Mouse (Mus musculus) myocyte (in vitro differentiated cells): ENCODE data around the gene Msh5. TPM values are rescaled to one million over a fixed set of nuclear protein-coding genes. Genes with fewer than 3 reads are reported as not detected.

Experiments used
- H3K27me3 ChIP-seq: one replicate; pipeline ENCODE4 v1.6.1; 2011; ENCODE audit not compliant: control insufficient read depth, insufficient read depth, insufficient read length
- H3K36me3 ChIP-seq: one replicate; pipeline ENCODE4 v1.6.1; 2011; ENCODE audit not compliant: control insufficient read depth, insufficient read depth
- H3K4me2 ChIP-seq: one replicate; pipeline ENCODE4 v1.6.1; 2011; ENCODE audit warnings: low read depth, control low read depth
- H3K4me3 ChIP-seq: one replicate; pipeline ENCODE4 v1.5.1; 2011; ENCODE audit warnings: mild to moderate bottlenecking, control low read depth, moderate library complexity
- H3K79me2 ChIP-seq: one replicate; pipeline ENCODE4 v1.6.1; 2011; ENCODE audit not compliant: control insufficient read depth, insufficient read depth
- H3ac ChIP-seq: one replicate; pipeline ENCODE4 v1.6.1; 2011; ENCODE audit not compliant: control insufficient read depth, insufficient read length
- CEBPB ChIP-seq: IDR thresholded peaks from 2 replicates; pipeline ENCODE4 v1.6.1; 2011; ENCODE audit warnings: mild to moderate bottlenecking, moderate library complexity; ENCODE audit not compliant: poor library complexity, insufficient read depth, severe bottlenecking
- E2F4 ChIP-seq: IDR thresholded peaks from one replicate; pipeline ENCODE4 v1.6.1; 2011; ENCODE audit warnings: mild to moderate bottlenecking, control low read depth, moderate library complexity; ENCODE audit not compliant: insufficient read depth
- MAX ChIP-seq: IDR thresholded peaks from one replicate; pipeline ENCODE4 v1.6.1; 2011; ENCODE audit warnings: low read depth, mild to moderate bottlenecking, control low read depth
- MYOD1 ChIP-seq, 3 experiments: IDR thresholded peaks; one replicate each; pipeline ENCODE4 v1.6.1; 2011; ENCODE audit warnings: control low read depth in 2 of 3, low read depth in 2 of 3, mild to moderate bottlenecking in 2 of 3, moderate library complexity in 1 of 3; ENCODE audit not compliant: insufficient read length in 2 of 3, control insufficient read depth in 1 of 3
- MYOG ChIP-seq, 3 experiments: IDR thresholded peaks; one replicate each; pipeline ENCODE4 v1.6.1; 2011; ENCODE audit warnings: control low read depth in 2 of 3, low read depth in 2 of 3, mild to moderate bottlenecking in 2 of 3; ENCODE audit not compliant: insufficient read length in 2 of 3, control insufficient read depth in 1 of 3, insufficient read depth in 1 of 3
- POLR2A ChIP-seq: IDR thresholded peaks from one replicate; pipeline ENCODE4 v1.6.1; 2011; ENCODE audit warnings: low read depth, mild to moderate bottlenecking, control low read depth, moderate library complexity; ENCODE audit not compliant: insufficient read length
- POLR2AphosphoS2 ChIP-seq: IDR thresholded peaks from one replicate; pipeline ENCODE4 v1.6.1; 2011; ENCODE audit warnings: low read depth, control low read depth; ENCODE audit not compliant: insufficient read length
- REST ChIP-seq: IDR thresholded peaks from one replicate; pipeline ENCODE4 v1.6.1; 2011; ENCODE audit warnings: mild to moderate bottlenecking, control low read depth, moderate library complexity; ENCODE audit not compliant: insufficient read depth, insufficient read length
- SRF ChIP-seq: IDR thresholded peaks from one replicate; pipeline ENCODE4 v1.6.1; 2011; ENCODE audit warnings: low read depth; ENCODE audit not compliant: control insufficient read depth, insufficient read length
- TCF12 ChIP-seq: IDR thresholded peaks from one replicate; pipeline ENCODE4 v1.6.1; 2011; ENCODE audit warnings: mild to moderate bottlenecking, control low read depth; ENCODE audit not compliant: poor library complexity, insufficient read depth, severe bottlenecking
- TCF3 ChIP-seq: IDR thresholded peaks from one replicate; pipeline ENCODE4 v1.6.1; 2011; ENCODE audit warnings: low read depth, control low read depth; ENCODE audit not compliant: insufficient read length
- USF1 ChIP-seq: IDR thresholded peaks from one replicate; pipeline ENCODE4 v1.6.1; 2011; ENCODE audit warnings: low read depth, mild to moderate bottlenecking, control low read depth, moderate library complexity
- polyA plus RNA-seq: library from polyadenylated mRNA; unstranded; fragments of >200 nt; fragmentation: generic; extraction: Trizol; gene quantifications from one replicate; pipeline ENCODE4 v1.2.1, GENCODE M21; 2012; ENCODE audit warnings: missing spikeins

Gene Msh5
- polyA plus RNA-seq, 1 experiment, result 2.1 TPM

- Histone ChIP-seq H3ac (no peak overlapping the region), H3K4me2 (no peak overlapping the region), H3K4me3 (no peak overlapping the region), H3K27me3 (no peaks in the 10 kb centered on the region), H3K79me2 (no peaks in the 10 kb centered on the region), H3K36me3 (no peaks in the 10 kb centered on the region)
- no peak for TF ChIP-seq MYOG (IDR thresholded peaks at IDR 0.05; ENCODE audit: control insufficient read depth in 1 of 3, insufficient read depth in 1 of 3, insufficient read length in 2 of 3, low read depth in 2 of 3)
- no peak for TF ChIP-seq TCF12
- no peak for TF ChIP-seq E2F4
- no peak for TF ChIP-seq MAX
Measured at GRCm38 (mm10) chr17:35019894-35020293, 26.7 kb downstream of the Msh5 start.

GRCm38 (mm10) chr17:35018171-35018570, 28.4 kb downstream of the Msh5 start:
- Histone ChIP-seq H3K36me3 (peaks cover 1% of the 10 kb centered on the region), H3K79me2 (no peaks in the 10 kb centered on the region), H3K27me3 (no peaks in the 10 kb centered on the region), H3K4me2 (no peak overlapping the region), H3K4me3 (no peak overlapping the region), H3ac (no peak overlapping the region)
- no peak for TF ChIP-seq POLR2A
- TF ChIP-seq SRF, result no peak
- TF ChIP-seq E2F4, result no peak
- no peak for TF ChIP-seq MAX
- TF ChIP-seq USF1, result no peak
- TF ChIP-seq REST, result no peak
- TF ChIP-seq CEBPB, result no peak
- no peak for TF ChIP-seq MYOD1 (IDR thresholded peaks at IDR 0.05; ENCODE audit: control insufficient read depth in 1 of 3, insufficient read length in 2 of 3, low read depth in 2 of 3)
- no peak for TF ChIP-seq MYOG (IDR thresholded peaks at IDR 0.05; ENCODE audit: control insufficient read depth in 1 of 3, insufficient read depth in 1 of 3, insufficient read length in 2 of 3, low read depth in 2 of 3)
- no peak for TF ChIP-seq POLR2AphosphoS2

- Histone ChIP-seq H3K4me3 (no peak overlapping the region), H3K79me2 (no peaks in the 10 kb centered on the region), H3ac (no peak overlapping the region), H3K4me2 (no peak overlapping the region), H3K27me3 (no peaks in the 10 kb centered on the region), H3K36me3 (peaks cover 7% of the 10 kb centered on the region)
- TF ChIP-seq MYOD1 (IDR thresholded peaks at IDR 0.05; ENCODE audit: control insufficient read depth in 1 of 3, insufficient read length in 2 of 3, low read depth in 2 of 3) (no peak), USF1 (no peak), SRF (no peak), TCF12 (no peak), TCF3 (no peak), E2F4 (no peak)
Measured at GRCm38 (mm10) chr17:35017706-35018030, 28.9 kb downstream of the Msh5 start.

DNA sequence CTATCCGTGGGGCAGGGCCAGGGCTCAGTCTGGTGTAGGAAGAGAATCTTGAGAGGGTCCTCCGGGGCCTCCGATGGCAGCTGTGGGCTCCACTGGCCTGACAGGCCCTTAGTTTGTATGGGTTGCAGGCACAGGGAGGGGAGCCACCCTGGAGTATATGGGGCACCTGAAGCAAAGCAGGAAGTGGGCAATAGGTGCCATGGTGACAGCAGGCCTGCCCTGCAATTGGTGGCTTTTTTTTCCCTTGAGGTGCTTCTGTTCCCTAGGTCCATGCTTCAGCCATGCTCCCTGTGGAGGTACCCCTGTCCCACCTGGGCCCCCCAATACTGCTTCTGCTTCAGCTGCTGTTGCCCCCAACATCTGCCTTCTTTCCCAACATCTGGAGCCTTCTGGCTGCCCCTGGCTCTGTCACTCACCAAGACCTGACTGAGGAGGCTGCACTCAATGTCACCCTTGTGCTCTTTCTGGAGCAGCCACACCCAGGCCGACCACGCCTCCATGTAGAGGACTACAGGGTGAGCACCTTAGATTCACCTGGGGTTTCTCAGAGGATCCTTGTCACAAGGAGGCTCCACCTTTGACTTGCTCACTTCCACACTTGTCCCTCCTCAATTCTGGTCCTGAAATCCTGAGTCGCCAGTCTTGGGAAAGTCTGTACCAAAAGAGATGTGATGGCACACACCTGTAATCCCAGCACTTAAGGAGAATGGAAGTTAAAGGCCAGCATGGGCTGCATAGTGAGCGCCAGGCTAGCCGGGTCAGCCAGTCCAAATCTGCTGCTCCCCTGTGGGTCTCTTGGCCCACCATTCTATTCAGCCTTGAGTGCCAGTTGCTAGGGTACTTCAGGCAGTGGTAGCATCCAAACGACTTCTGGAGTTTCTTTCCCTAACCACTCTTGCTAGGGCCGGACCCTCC, 29.5 kb downstream of the Msh5 start:
- no peak overlapping the region for H3K4me3 ChIP-seq
- H3K4me2 ChIP-seq, result no peak overlapping the region
- H3K36me3 ChIP-seq, result peaks cover 9% of the 10 kb centered on the region
- H3K27me3 ChIP-seq, result no peaks in the 10 kb centered on the region
- no peaks in the 10 kb centered on the region for H3K79me2 ChIP-seq
- H3ac ChIP-seq, result no peak overlapping the region
- no peak for TF ChIP-seq SRF
- peak; percentile 73 for TF ChIP-seq POLR2AphosphoS2

DNA sequence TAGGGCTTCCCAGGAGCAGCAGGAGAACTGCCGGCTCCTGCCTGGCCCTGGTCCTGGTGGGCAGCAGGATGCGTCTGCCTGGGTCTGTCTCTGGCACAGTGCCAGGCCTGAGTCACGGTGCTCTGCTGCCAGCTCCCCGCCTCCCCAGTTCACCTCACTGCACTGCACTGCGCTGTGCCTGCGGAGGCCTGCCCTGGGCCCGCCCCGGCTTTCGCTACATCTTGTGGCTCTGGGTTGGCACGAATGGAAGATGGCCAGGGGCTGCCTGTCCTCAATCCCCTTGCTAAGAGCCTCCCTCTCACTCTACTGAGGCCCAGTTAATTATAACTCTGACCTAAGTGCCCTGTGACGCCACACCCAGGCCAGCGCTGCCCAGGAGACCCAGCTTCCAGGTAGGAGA, 30.2 kb downstream of the Msh5 start, which contains the start of gene Vwa7:
Gene Vwa7 (plus strand): TSS at position 204 of the 400 bp plus-strand sequence.
- no peak within 1 kb of the TSS for H3K4me2 ChIP-seq
- peaks cover 9% of the 10 kb centered on the region for H3K36me3 ChIP-seq
- no peak for TF ChIP-seq USF1
- peak; percentile 27 for TF ChIP-seq POLR2A
- TF ChIP-seq POLR2AphosphoS2, result peak; percentile 30
- no peak within 1 kb of the TSS for H3K4me3 ChIP-seq
- H3K79me2 ChIP-seq, result no peaks in the 10 kb centered on the region
- no peak within 1 kb of the TSS for H3ac ChIP-seq
- no peaks in the 10 kb centered on the region for H3K27me3 ChIP-seq

DNA sequence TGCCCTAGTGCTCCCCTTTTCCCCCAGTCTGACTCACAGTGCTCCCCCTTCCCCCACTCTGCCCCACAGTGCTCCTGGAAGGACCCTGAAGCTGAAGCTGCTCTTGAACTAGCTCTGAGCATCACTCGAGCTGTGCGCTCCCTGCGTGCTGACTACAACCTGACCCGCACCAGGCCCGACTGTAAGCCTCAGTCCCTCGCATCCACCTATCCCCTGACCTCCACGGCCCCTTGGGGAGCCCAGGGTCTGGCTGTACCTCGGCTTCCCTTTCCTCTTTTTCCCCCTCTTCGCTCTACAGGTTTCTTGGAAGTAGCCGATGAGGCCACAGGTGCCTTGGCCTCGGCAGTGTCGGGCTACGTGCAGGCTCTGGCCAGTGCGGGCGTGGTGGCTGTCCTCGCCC, 31.2 kb downstream of the Msh5 start:
- Histone ChIP-seq H3ac (no peak overlapping the region), H3K4me2 (no peak overlapping the region), H3K36me3 (peaks cover 16% of the 10 kb centered on the region), H3K4me3 (no peak overlapping the region), H3K79me2 (no peaks in the 10 kb centered on the region), H3K27me3 (no peaks in the 10 kb centered on the region)
- TF ChIP-seq TCF12 (no peak), CEBPB (no peak), POLR2AphosphoS2 (no peak), MAX (no peak), USF1 (no peak), POLR2A (no peak), TCF3 (no peak)
